Mouse (Mus musculus) induced T-regulatory cell, adult 2 months (primary cell): ENCODE measurements at regions not wholly inside any gene's neighbourhood (a gene's known extent, or its start where the extent isn't known, plus 50 kb on each side); places are given as distances from the start of the nearest gene placed in this dataset.

Experiments used
- DNase-seq: peaks from one replicate; pipeline ENCODE4 v3.0.0-alpha.2; 2012; ENCODE audit warnings: low read depth

GRCm38 (mm10) chr15:61400720-61401119 lies 477.9 kb upstream of the A1bg start:
- DNase-seq = peak; percentile 71

GRCm38 (mm10) chr15:61399971-61400370 lies 477.2 kb upstream of the A1bg start:
- no peak for DNase-seq

DNA sequence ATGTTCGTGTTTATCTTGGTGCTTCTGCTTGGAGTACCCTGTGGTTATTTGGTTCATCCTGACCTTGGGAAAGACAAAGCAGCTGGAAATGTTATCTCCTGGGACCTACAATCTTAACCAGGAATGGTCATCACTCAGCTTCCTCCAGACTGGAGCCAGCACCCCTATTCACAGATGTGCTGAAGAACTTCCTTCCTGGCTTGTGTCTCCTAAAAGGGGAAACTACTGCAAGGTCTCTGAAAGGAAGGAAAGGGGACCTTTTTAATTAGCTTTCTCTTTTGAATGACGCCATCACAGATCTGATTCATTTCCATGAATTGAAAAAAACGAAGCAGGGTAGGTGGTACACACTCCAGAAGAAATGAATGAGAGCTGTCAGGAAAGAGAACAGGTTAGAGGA lies 476.0 kb upstream of the A1bg start:
- DNase-seq = no peak

DNA sequence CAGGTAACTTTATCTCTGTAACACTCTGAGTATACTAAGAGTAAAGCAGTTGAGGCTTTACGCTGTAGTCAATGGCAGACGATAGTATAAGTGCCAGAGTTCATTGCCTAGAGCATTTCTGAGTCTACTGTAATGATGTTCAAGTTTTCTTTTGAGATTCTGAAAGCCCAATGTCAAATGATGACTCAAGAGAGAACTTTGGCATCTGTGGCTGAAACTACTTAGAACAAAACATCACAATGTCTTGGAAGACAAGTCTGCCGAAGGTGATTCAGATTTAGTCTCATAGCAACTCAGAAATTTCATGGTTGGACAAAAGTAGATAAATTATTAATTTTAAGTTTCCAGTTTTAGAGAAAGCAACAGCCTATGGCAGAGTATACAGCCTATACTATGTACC lies 474.2 kb upstream of the A1bg start:
- no peak for DNase-seq

DNA sequence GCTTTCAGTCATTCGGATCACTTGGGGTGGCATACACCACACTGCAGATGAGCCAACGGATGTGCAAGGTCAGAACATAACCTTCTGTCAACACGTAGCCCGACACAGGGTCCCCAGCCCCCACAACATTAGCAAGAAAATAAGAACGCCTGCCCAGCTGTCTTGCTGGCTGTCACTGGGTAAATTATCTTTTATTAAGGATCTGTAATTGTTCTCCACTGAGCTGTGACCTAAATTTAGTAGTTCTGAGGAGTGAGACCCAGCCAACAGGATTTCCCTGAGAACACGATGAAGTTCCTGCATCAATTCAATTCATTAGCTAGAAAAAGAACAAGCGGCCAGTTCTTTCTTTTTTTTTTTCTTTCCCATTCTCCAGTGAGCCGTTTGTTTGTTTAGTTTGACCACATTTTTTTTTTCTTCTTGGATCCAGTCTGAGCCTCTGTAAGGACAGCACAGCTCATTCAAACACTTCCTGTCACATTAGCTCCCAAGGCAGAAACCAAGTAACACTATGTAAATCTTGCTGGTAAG lies 472.5 kb upstream of the A1bg start:
- DNase-seq = no peak

DNA sequence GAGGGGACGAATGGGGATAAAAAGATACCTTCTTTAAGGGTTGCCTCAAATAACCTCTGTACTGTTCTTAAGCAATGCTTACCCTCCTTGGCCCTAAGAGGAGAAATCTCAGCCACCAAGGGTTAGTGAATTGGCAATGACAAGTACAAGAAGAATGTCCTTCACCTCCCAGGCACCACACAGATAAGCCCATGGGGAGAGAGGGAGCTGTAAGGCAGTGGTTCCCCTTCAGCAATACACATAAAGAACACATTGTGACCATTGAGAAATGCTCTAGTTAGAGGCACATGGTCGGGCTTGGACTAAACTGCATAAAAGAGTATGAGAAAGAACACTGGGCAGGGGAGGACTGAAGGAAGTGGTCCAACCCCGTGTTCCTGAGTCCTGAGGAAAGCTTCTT lies 457.9 kb upstream of the A1bg start:
- DNase-seq = no peak

DNA sequence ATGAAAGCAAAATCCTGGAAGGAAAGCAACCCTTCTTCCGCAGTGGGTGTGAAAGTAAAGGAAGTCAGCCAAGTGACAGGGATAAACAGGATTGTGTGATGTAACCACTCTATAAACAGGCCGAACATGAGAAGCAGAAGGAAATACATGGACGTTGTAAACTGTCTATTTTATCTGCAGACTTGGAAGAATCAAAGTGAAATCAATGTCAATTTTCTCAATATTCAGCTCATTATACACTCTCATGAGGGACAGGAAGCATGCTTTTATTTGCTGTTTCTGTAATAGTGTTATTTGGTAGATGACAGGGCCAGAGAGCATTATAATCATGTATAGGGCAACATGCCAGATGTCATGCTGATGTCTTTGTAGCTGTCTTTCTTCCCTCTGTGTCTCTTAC lies 443.5 kb upstream of the A1bg start:
- no peak for DNase-seq

GRCm38 (mm10) chr15:61365511-61365910 lies 442.7 kb upstream of the A1bg start:
- no peak for DNase-seq

GRCm38 (mm10) chr15:61364461-61364860 lies 441.6 kb upstream of the A1bg start:
- no peak for DNase-seq

DNA sequence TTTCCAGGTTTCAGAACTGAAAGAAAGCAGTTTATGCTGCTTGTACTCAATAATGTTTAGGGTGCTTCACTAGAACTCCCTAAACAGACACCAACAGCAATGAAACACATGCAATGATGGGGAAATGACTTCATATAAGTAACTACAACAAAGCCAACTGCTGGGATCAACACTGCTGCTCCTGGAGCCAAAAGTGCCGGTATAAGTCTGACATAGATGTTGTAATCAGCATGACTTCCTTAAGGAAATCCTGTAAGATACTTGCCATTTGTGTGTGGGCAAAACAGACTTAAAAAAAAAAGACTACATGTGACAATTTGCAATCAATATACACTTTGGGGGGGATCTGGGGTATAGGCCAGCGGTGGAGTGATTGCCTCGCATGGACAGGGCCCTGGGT lies 438.4 kb upstream of the A1bg start:
- no peak for DNase-seq

- no peak for DNase-seq
Measured at GRCm38 (mm10) chr15:61355344-61355743, 432.5 kb upstream of the A1bg start.

DNA sequence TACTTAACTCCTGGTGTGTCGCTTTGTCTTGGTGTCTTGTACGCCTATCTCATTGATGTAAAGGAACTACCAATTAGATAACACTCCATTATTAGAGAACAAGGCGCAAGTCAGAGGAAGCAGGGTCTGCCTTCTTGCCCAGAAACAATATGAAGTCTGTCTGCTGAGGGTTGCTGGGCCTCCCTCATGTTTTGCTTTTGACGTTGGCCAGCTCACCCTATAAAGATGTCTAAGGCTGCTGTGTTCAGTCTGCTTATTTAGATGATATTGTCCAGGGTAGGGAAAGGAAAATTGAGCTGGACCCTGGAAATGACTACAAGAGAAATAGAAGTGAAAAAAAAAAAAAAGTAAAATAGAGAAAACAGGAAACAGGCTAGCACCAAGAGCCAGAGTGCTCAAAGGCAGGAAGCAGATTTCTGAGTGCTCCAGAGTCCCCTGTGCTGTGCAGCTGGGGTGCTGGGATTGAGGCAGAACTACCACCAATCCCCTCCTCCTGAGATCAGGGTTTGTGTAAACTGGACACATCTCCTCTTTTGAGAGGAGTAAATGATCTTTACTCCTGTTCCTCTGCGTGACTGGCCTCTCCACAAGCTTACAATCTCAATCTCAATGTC lies 429.0 kb upstream of the A1bg start:
- no peak for DNase-seq

DNA sequence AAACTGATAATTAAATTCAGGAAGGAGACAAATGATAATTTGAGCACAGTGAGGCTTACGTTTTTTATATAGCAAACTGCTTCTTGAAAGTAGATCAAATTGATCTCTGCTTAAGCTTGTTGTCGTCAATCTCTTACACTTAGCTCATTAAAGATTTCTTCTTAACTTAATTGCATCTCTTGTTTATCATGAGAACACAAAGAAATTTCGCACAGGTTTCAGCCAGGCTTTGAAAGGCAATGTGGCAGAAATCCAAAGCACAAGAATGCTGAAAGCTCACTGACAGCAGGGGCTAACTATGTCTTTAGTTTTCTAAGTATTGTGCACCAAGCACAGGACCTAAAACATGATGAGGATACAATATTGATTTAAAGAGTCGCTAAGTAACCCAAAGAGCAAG lies 422.3 kb upstream of the A1bg start:
- no peak for DNase-seq

- no peak for DNase-seq
Measured at GRCm38 (mm10) chr15:61342618-61343017, 419.8 kb upstream of the A1bg start.

- DNase-seq = no peak
Measured at GRCm38 (mm10) chr15:61327925-61328324, 405.1 kb upstream of the A1bg start.

GRCm38 (mm10) chr15:61322243-61322642 lies 399.4 kb upstream of the A1bg start:
- DNase-seq = no peak

DNA sequence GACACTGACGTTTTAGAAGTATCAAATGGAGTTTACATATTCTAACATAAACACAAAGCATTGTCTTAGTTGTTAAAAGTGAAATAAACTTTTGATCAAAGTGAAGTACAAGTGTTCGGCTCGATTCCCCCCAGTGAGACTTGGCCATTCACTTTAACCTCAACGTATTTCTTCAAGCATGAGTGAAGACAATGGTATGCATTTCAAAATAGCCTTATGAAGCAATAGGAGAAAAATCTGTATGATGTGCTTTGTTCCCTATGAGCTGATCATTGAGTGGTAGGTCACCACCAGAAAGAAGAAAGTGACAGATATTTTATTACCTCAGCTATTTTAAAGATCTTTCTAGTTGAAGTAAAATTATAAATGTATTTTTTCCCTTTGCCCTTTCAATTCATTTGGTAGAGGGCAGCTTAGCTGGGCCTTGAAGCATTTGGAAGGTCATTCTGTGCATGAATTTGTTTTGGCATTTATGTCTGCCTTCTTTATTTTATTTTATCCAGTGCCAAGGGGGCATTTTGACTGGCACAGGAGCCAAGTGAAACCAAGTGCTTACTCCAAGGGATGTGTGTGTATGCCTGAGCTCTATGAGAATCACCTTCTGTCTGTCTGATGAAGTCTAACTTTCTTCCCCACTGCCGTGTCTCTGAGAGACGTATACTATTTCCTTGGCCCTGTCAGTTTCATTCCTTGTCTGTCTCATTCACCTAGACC lies 386.8 kb upstream of the A1bg start:
- no peak for DNase-seq

GRCm38 (mm10) chr15:61308936-61309335 lies 386.1 kb upstream of the A1bg start:
- DNase-seq = no peak

GRCm38 (mm10) chr15:61304546-61304945 lies 381.7 kb upstream of the A1bg start:
- no peak for DNase-seq

GRCm38 (mm10) chr15:61299796-61300195 lies 377.0 kb upstream of the A1bg start:
- DNase-seq = no peak

- no peak for DNase-seq
Measured at GRCm38 (mm10) chr15:61297447-61298208, 374.8 kb upstream of the A1bg start.

DNA sequence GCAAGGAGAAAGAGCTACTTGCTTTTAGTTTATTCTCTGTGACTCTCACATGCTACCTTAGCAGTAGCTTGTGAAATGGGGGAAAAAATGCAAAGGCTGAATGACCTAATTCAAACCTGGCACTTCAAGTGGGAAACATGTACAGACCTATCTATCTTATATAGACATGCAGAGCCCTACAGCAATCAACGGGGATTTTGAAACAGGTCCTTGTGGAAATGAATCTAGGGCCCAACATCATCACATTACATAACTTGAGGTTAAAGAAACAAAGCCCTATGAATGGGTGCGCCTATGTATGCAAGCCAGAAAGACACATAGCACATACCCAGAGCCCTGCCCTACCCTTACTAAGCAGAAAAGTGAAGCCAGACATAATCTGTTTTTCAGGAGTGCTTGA lies 371.8 kb upstream of the A1bg start:
- no peak for DNase-seq

DNA sequence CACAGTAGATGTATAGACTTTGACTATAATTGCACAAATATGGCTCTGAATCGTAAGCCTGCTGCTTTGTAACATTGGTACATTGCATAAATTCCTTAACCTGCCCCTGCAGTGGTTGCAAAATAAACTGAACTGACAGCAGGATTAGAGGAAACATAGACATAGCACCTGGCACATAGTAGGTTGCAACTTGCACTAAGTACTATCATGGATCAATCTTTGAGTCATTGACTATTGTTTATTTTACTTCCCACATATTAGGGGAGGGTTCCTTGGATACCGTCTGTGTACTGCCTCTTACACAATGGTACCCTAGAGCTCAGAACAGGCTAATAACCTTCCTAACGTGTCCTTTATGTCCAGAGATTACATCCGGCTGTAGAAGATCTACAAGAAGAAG lies 371.3 kb upstream of the A1bg start:
- no peak for DNase-seq
